In genomic region chr1:78511621-78512160, GRCm38 (mm10) we compare ENCODE assay signal across 10 mouse cellular contexts. TPM values are rescaled to one million over a fixed set of nuclear protein-coding genes. Genes with fewer than 3 reads are reported as not detected.
A peak's percentile ranks its signal among the peaks of the same experiment; 100 is the strongest.
DNase-seq lines count a peak whose midpoint lies in the region; ATAC-seq and TF ChIP-seq lines count a peak whose summit lies in the region.
"Had no signal": no experiment of that assay in that cellular context is flagged by ENCODE, and none has a peak within 500 bp of the region (broad histone marks: within the 10 kb centered on the region; RNA-seq: fewer than 3 reads in every experiment).

Gene BC035947, minus strand, starts transcription at chr1:78512158.

- ATAC-seq in forebrain, embryonic 11.5 days (replicated peaks; ENCODE audit: low FRiP score): peak; percentile 24
- ATAC-seq in lung, embryonic 14.5 days (ENCODE audit: insufficient read depth): peak; percentile 79
- ATAC-seq: Patski had no signal

- peak within 1 kb of the TSS; percentile 55 for H3K9ac ChIP-seq in forebrain, embryonic 11.5 days (ENCODE audit: low read length)
- H3K9ac ChIP-seq in lung, embryonic 14.5 days: no peak within 1 kb of the TSS

- WGBS in forebrain, embryonic 11.5 days: 2% methylated on average over 25 of the region's 25 CpGs
- 3% methylated on average over 25 of the region's 25 CpGs for WGBS in lung, embryonic 14.5 days

- intact Hi-C loops in left cerebral cortex, postnatal 4 days (cut with DNase I): no loop called here
- intact Hi-C loops in left cerebral cortex, postnatal 36 days (cut with DNase I): no loop called here

- no peak within 1 kb of the TSS for H3K27ac ChIP-seq in forebrain, embryonic 11.5 days (ENCODE audit: low read depth, low read length)
- no peak within 1 kb of the TSS for H3K27ac ChIP-seq in lung, embryonic 14.5 days (ENCODE audit: low read depth)

- no peaks in the 10 kb centered on the region for H3K36me3 ChIP-seq in forebrain, embryonic 11.5 days (ENCODE audit: control insufficient read depth, insufficient read depth, low read length)
- no peaks in the 10 kb centered on the region for H3K36me3 ChIP-seq in lung, embryonic 14.5 days (ENCODE audit: insufficient read depth)

- H3K4me2 ChIP-seq in forebrain, embryonic 11.5 days (ENCODE audit: low read depth, low read length, severe bottlenecking): peak within 1 kb of the TSS; percentile 55
- H3K4me2 ChIP-seq in lung, embryonic 14.5 days: peak within 1 kb of the TSS; percentile 51

- H3K4me1 ChIP-seq in forebrain, embryonic 11.5 days (replicated peaks; ENCODE audit: control insufficient read depth, insufficient read depth, low read length): 0 out of 2 replicates have a peak, but pooled peaks cover 3% of the 10 kb centered on the region
- H3K4me1 ChIP-seq in lung, embryonic 14.5 days (ENCODE audit: insufficient read depth): no peaks in the 10 kb centered on the region

- H3K4me3 ChIP-seq in forebrain, embryonic 11.5 days (ENCODE audit: low read depth, low read length): peak within 1 kb of the TSS; percentile 29
- peak within 1 kb of the TSS; percentile 21 for H3K4me3 ChIP-seq in lung, embryonic 14.5 days (ENCODE audit: low read depth, low read length)

- no peaks in the 10 kb centered on the region for H3K9me3 ChIP-seq in forebrain, embryonic 11.5 days (ENCODE audit: control insufficient read depth, low read length)
- no peaks in the 10 kb centered on the region for H3K9me3 ChIP-seq in lung, embryonic 14.5 days (ENCODE audit: low read depth, low read length)

- DNase-seq in left cerebral cortex, postnatal 4 days: peak; percentile 38
- DNase-seq in left cerebral cortex, adult 8-10 months (ENCODE audit: low spot score in 2 of 2): no peak
- DNase-seq in forebrain, embryonic 11.5 days (ENCODE audit: low spot score): peak; percentile 67
- peak; percentile 39 for DNase-seq in kidney, adult 11 months
- DNase-seq in lung, embryonic 14.5 days: peak; percentile 66
- peak; percentile 25 for DNase-seq in ovary, postnatal 14 days (ENCODE audit: low spot score)
- no peak for DNase-seq in left cerebral cortex, postnatal 36 days (ENCODE audit: low spot score in 2 of 2)
- no peak for DNase-seq in left cerebral cortex, adult 9 months (ENCODE audit: low spot score in 2 of 2)

- no peak for TF ChIP-seq CTCF in lung, embryonic 14.5 days (IDR thresholded peaks at IDR 0.05; ENCODE audit: low read depth)

- no peaks in the 10 kb centered on the region for H3K27me3 ChIP-seq in forebrain, embryonic 11.5 days (ENCODE audit: control insufficient read depth, insufficient read depth, low read length)
- H3K27me3 ChIP-seq in lung, embryonic 14.5 days (ENCODE audit: insufficient read depth, low read length): no peaks in the 10 kb centered on the region

RNA-seq across cellular contexts. Expression of gene BC035947, which starts in this region (rescaled TPM):
- under 1 TPM; 0.22 to 0.32 TPM for total RNA-seq in left cerebral cortex, postnatal 4 days (2021)
- total RNA-seq in left cerebral cortex, adult 8-10 months (2022): 1 to 10 TPM; 1.1 to 1.8 (median 1.3) TPM
- 0.17 and 0.65 TPM in 2 replicates for polyA plus RNA-seq in forebrain, embryonic 11.5 days (2014; fragmentation: Nextera tagmentation; extraction: Ambion mirVana)
- polyA plus RNA-seq in lung, embryonic 14.5 days (2014; fragmentation: Nextera tagmentation; extraction: Ambion mirVana): 0.18 and 0.20 TPM in 2 replicates
- total RNA-seq in left cerebral cortex, postnatal 36 days (2021): under 1 TPM; 0.45 to 0.49 TPM
- total RNA-seq: gastrocnemius, postnatal 4 days had no signal
- polyA plus RNA-seq: Patski had no signal

Comparison
In these comparisons a context has a peak if more than half of its experiments do, and no peak if none do; other contexts are left out.
1. Peak in DNase-seq in left cerebral cortex, postnatal 4 days; RNA of the gene not detected or under 1 TPM.
2. Peak in DNase-seq, ATAC-seq, H3K4me3 ChIP-seq, H3K9ac ChIP-seq and H3K4me2 ChIP-seq in forebrain, embryonic 11.5 days; RNA of the gene not detected or under 1 TPM.
3. Peak in DNase-seq, ATAC-seq, H3K4me3 ChIP-seq and H3K4me2 ChIP-seq in lung, embryonic 14.5 days; RNA of the gene not detected or under 1 TPM.
4. DNase-seq: peak in kidney, adult 11 months (single experiment) and ovary, postnatal 14 days (single experiment); none in left cerebral cortex, adult 8-10 months (0 of 2), left cerebral cortex, postnatal 36 days (0 of 2) and left cerebral cortex, adult 9 months (0 of 2).